Mouse (Mus musculus) ES-Bruce4 (cell line): Measurements from ENCODE around the gene P2ry13. TPM values are rescaled to one million over a fixed set of nuclear protein-coding genes. Genes with fewer than 3 reads are reported as not detected.

Experiments
- H3K27ac ChIP-seq: 2 replicates; pipeline ENCODE4 v1.5.1; 2012; ENCODE audit warnings: low read length, inconsistent platforms; ENCODE audit not compliant: insufficient read depth
- H3K27me3 ChIP-seq: 2 replicates; pipeline ENCODE4 v1.6.1; 2012; ENCODE audit warnings: mild to moderate bottlenecking, low read length, inconsistent platforms; ENCODE audit not compliant: control insufficient read depth, poor library complexity, insufficient read depth, severe bottlenecking
- H3K36me3 ChIP-seq: 2 replicates; pipeline ENCODE4 v1.6.1; 2012; ENCODE audit warnings: inconsistent platforms, mild to moderate bottlenecking, low read length, moderate library complexity; ENCODE audit not compliant: control insufficient read depth, poor library complexity, insufficient read depth, severe bottlenecking
- H3K4me1 ChIP-seq: one replicate; pipeline ENCODE4 v1.8.1; 2011; ENCODE audit warnings: low read length; ENCODE audit not compliant: control insufficient read depth, insufficient read depth
- H3K4me3 ChIP-seq: 2 replicates; pipeline ENCODE4 v1.5.1; 2011; ENCODE audit warnings: low read depth, mild to moderate bottlenecking, low read length
- H3K9ac ChIP-seq: 2 replicates; pipeline ENCODE4 v1.6.1; 2012; ENCODE audit warnings: low read depth, mild to moderate bottlenecking, inconsistent platforms; ENCODE audit not compliant: poor library complexity, severe bottlenecking
- H3K9me3 ChIP-seq: replicated peaks from 2 replicates; pipeline ENCODE4 v1.6.1; 2012; ENCODE audit warnings: mild to moderate bottlenecking, low read length, inconsistent platforms; ENCODE audit not compliant: control insufficient read depth, poor library complexity, insufficient read depth, severe bottlenecking
- CTCF ChIP-seq: IDR thresholded peaks from one replicate; pipeline ENCODE4 v1.8.1; 2011; ENCODE audit warnings: low read depth, low read length
- EP300 ChIP-seq: IDR thresholded peaks from 2 replicates; pipeline ENCODE4 v1.6.1; 2011; ENCODE audit warnings: low read depth, low read length; ENCODE audit not compliant: insufficient read depth
- POLR2A ChIP-seq: IDR thresholded peaks from one replicate; pipeline ENCODE4 v1.8.1; 2011; ENCODE audit warnings: low read length; ENCODE audit not compliant: insufficient read depth
- polyA plus RNA-seq: library from polyadenylated mRNA; stranded (reverse); fragments of >200 nt; gene quantifications from 2 replicates; pipeline ENCODE4 v1.2.4, GENCODE M21; 2011; ENCODE audit warnings: low read depth; ENCODE audit not compliant: missing spikeins, insufficient read depth, insufficient read length

The P2ry13 gene
- polyA plus RNA-seq, 1 experiment = not detected

DNA sequence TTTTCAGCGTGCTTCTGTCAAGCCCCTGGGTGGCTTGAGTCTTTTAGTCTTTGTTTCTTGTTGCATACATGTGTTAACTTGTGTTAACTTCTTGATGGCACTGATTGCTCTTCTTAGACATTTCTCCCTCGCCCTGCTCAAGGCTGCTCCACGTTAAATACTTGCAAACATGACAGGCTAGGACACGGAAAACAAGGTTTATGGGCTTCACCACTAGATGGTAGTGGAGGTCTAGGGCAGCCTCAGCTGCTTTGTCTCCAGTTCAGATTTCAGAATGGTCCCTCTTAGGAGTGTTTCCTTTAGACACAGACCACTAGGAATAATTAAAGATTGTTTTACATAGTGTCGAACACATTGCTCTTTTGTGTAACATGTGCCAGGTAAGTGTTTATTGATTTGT, 35.4 kb downstream of the P2ry13 start:
- H3K27ac ChIP-seq = no peak overlapping the region
- no peaks in the 10 kb centered on the region for H3K4me1 ChIP-seq
- no peaks in the 10 kb centered on the region for H3K9me3 ChIP-seq
- no peak overlapping the region for H3K9ac ChIP-seq
- H3K27me3 ChIP-seq = no peaks in the 10 kb centered on the region
- no peaks in the 10 kb centered on the region for H3K36me3 ChIP-seq
- H3K4me3 ChIP-seq = no peak overlapping the region
- TF ChIP-seq CTCF = no peak

DNA sequence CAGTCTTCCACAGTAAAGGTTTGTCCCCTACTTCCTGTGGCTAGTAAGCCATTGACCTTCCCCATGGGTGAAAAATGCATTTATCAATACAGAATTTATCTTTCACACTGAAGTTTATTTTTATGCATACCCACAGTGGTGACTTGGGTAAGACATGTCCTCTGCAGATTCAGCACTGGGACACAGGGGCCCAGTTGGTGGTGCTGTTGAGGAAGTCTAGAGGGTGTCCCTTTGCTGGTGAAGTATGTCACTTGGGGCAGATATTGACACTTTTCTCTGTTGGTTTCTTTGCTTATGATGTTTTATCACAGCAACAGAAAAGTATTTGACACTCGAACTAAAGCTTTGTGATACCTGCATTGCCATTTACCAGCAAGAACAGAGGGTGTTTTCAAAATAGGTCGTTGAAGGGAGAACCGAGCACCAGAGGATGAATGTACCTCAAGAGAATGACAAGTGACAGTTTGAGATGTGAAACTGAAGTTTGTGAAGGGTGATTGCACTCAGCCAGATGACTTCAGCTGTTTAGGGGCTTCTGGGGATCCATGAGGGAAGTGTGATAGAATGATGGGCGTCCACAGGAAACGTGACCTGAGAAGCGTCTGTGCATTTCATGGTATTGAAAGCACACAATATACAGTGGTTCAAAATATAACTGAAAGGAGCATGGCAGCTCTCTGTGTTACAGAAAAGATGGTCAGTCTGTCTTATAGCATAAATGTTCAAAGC, 36.1 kb downstream of the P2ry13 start:
- Histone ChIP-seq H3K4me3 (no peak overlapping the region), H3K27me3 (no peaks in the 10 kb centered on the region), H3K36me3 (no peaks in the 10 kb centered on the region), H3K4me1 (no peaks in the 10 kb centered on the region), H3K9ac (no peak overlapping the region), H3K27ac (no peak overlapping the region), H3K9me3 (no peaks in the 10 kb centered on the region)
- TF ChIP-seq CTCF = no peak
- no peak for TF ChIP-seq POLR2A
- no peak for TF ChIP-seq EP300

- H3K36me3 ChIP-seq = no peaks in the 10 kb centered on the region
- TF ChIP-seq POLR2A (no peak), CTCF (no peak), EP300 (no peak)
- no peak overlapping the region for H3K4me3 ChIP-seq
- no peak overlapping the region for H3K9ac ChIP-seq
- H3K27me3 ChIP-seq = no peaks in the 10 kb centered on the region
- H3K27ac ChIP-seq = no peak overlapping the region
- H3K4me1 ChIP-seq = no peaks in the 10 kb centered on the region
- H3K9me3 ChIP-seq = no peaks in the 10 kb centered on the region
Observed at GRCm38 (mm10) chr3:59169921-59170627, 40.6 kb downstream of the P2ry13 start.

GRCm38 (mm10) chr3:59169215-59169614, 41.5 kb downstream of the P2ry13 start:
- Histone ChIP-seq H3K9me3 (no peaks in the 10 kb centered on the region), H3K4me1 (no peaks in the 10 kb centered on the region), H3K27me3 (no peaks in the 10 kb centered on the region), H3K4me3 (no peak overlapping the region), H3K9ac (no peak overlapping the region), H3K27ac (no peak overlapping the region), H3K36me3 (no peaks in the 10 kb centered on the region)
- no peak for TF ChIP-seq EP300
- TF ChIP-seq CTCF = no peak
- no peak for TF ChIP-seq POLR2A

DNA sequence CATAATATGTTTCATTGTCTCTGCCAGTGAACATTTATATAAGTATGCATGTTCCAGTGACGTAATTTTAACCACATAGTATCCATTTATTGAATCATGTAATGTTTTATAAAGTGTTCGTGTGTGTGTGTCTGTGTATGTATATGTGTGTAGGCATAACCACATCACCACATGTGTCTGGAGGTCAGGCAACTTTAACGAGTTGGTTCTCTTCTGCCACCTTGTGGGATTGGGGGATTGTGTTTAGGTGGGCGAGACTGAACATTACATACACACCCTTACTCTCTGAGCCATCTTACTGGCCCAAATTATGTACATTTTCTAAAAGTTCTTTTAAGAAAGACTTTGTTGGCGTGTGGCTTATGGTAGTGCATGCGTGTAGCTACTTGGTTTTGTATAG, 42.2 kb downstream of the P2ry13 start:
- H3K9ac ChIP-seq = no peak overlapping the region

GRCm38 (mm10) chr3:59167417-59168054, 43.1 kb downstream of the P2ry13 start:
- H3K36me3 ChIP-seq = no peaks in the 10 kb centered on the region
- TF ChIP-seq CTCF (no peak), POLR2A (no peak), EP300 (no peak)
- no peaks in the 10 kb centered on the region for H3K4me1 ChIP-seq
- no peak overlapping the region for H3K27ac ChIP-seq
- H3K9ac ChIP-seq = no peak overlapping the region
- no peaks in the 10 kb centered on the region for H3K27me3 ChIP-seq
- no peak overlapping the region for H3K4me3 ChIP-seq
- no peaks in the 10 kb centered on the region for H3K9me3 ChIP-seq

More for the DNA sequence above, 42.2 kb downstream of the P2ry13 start:
- Histone ChIP-seq H3K9me3 (no peaks in the 10 kb centered on the region), H3K4me3 (no peak overlapping the region), H3K27me3 (no peaks in the 10 kb centered on the region), H3K27ac (no peak overlapping the region), H3K36me3 (no peaks in the 10 kb centered on the region), H3K4me1 (no peaks in the 10 kb centered on the region)
- TF ChIP-seq POLR2A (no peak), CTCF (no peak), EP300 (no peak)
